Mouse (Mus musculus) heart, postnatal 36 days (tissue): Measurements from ENCODE around the gene Rlf. TPM values are rescaled to one million over a fixed set of nuclear protein-coding genes. Genes with fewer than 3 reads are reported as not detected.
A peak's percentile ranks its signal among the peaks of the same experiment; 100 is the strongest.

ENCODE experiments used
- DNase-seq, 2 experiments: peaks; one replicate each; pipeline ENCODE4 v3.0.0; 2021 to 2022
- intact Hi-C: fragments of 180-260 bp; cut with DNase I; formaldehyde crosslinking; loops from one replicate; pipeline ENCODE4 v1.15.1; 2025
- total RNA-seq, 2 experiments: library from RNA; stranded (reverse); gene quantifications; 2 replicates each; pipeline ENCODE4 v1.2.3; 2021

Rlf gene
- total RNA-seq = 10 to 100 TPM; 10.7 to 11.2 TPM

DNA sequence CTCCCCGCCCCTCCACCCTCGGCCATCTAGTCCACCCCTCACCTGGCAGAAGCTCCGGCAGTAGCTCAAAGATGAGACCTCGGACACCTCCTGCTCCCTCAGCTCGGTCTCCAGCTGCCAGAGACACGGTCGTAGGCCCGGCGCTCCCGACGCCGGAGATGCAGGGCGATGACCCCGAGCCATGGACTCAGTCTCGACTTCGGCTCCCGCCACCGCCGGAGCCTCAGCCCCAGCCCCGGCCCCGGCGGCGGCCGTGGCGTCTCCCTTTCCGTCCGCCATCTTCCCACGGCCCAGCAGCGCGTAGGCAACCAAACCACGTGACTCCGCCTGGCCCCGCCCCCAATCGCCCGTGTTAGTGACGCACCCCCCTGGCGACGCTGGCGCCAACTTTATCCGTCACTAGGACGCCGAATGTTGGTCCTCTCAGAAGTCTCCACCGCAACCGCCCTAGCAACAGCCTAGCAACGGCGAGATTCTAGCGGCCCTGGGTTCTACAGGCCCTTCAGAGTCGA lies at the start of gene Rlf:
TSS of gene Rlf (minus strand) at position 292 of the 512 bp plus-strand sequence.
- intact Hi-C loops = loop anchor here (5.0 to 10.0 kb wide), 3 partner anchors 118 to 290 kb away; partner anchors contain the start of genes Exo5, Smap2 and Zmpste24
- DNase-seq = peak; percentile 99 to 100

DNA sequence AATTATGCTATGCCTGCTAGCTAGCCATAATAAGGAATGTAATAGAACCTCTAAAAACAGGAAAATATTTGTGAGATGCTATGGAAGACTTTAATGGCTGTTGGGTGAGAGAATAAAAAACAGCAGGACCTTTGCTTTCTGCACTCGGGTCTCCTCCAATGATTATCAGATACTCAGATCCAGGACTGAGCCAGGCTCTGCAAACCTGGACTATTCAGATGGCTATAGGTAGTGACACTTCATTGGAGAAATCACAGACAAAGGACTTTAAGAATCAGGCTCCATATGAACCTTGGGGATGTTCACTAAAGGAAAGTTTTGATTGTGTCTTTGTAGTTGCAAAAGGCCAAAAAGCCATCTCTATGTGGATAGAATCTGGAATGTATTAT lies 26.7 kb upstream of the Rlf start:
- intact Hi-C loops = loop anchor here (5.0 kb wide), 1 partner anchor 1741 kb away; no protein-coding TSS in a partner anchor
- DNase-seq = no peak

DNA sequence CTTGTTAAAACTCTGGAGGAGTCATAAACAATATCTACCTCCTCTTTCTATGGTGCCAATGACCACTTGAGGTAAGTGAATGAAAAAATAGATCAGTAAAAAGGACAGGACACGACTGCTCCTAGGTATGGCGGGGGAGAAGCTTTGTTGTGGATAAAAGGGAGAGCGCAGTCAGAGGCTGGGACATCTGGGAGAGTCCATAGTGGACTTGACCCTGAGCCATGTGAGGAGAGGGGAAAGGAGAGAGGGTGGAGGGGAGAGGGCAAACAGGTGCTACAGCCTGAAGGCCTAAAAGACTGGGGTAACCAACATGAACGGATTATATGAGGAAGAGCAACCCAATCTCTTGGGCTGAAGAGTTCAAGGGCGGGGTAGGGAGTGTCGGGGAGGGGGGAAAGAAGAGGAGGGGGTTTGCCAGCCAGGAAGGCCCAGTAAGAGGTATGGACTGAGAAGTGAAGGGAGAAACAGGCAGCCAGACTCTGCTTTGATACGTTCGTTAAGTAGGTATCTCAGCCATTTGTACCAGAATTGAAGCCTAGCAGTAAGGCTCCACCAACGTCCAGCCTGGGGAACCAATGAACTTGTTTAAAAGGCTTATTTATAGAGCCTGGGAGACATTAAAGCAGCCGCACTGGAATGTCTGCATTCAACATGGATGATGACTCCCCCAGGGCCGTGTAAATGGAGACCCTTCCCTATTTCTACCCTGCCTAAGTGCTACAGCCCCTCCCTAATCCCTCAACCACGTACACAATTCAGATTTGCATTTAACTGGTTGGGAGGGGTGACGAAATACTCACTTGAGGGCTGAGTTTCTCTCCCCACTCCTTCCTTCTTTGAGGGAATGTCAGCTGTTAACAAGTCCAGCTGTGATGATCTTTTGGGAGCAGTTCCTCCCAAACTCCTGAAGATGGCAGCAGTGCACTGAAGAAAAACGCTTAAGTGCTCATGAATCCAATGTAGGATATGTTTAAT lies 26.0 kb upstream of the Rlf start:
- DNase-seq = no peak
- intact Hi-C loops = loop anchor here (5.0 kb wide), 1 partner anchor 1741 kb away; no protein-coding TSS in a partner anchor

DNA sequence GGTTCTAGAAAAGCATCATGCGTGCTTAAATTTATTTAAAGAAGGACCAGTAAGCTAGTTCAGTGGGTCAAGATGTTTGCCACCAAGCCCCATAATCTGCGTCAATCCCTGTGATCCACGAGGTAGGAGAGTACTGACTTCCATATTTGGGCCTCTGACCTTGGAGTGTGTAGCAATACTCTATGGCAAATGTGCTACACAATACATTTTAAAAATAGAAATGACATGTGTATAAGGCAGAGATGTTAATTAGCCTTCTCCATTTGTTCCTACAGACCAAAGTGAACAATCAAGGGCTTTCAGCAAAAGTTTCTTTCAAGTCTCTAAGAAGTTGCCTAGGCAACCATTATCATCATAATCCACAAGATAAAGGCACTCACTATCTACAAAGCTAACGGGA lies 25.0 kb upstream of the Rlf start:
- DNase-seq = no peak
- intact Hi-C loops = loop anchor here (5.0 kb wide), 1 partner anchor 1742 kb away; no protein-coding TSS in a partner anchor

DNA sequence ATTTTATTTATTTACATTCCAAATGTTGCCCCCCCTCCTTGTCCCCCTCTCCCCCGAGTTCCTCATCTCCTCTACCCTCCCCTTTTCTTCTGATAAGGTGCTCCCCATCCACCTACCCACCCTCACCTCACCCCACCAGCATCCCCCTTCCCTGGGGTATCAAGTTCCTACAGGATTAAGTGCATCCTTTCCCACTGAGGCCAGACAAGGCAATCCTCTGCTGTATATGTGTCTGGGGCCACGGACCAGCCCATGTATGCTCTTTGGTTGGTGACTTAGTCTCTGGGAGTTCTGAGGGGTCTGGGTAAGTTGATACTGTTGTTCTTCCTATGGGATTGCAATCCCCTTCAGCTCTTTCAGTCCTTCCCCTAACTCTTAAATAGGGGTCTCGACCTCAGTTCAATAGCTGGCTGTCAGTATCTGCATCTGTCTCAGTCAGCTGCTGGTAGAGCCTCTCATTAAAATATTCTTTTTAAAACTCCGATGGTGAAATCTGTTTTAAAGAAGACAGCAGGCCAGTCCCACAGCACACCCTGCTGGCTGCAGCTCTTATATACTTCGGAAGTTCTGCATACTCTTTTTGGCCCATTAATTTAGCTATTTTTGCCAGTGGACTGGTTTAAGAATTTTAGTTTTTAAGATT lies 17.0 kb upstream of the Rlf start:
- DNase-seq = peak in 1 of 2 experiments; percentile 41
- intact Hi-C loops = loop anchor here (2.0 to 5.0 kb wide), 3 partner anchors 135 to 245 kb away; partner anchors contain the start of gene Zmpste24

DNA sequence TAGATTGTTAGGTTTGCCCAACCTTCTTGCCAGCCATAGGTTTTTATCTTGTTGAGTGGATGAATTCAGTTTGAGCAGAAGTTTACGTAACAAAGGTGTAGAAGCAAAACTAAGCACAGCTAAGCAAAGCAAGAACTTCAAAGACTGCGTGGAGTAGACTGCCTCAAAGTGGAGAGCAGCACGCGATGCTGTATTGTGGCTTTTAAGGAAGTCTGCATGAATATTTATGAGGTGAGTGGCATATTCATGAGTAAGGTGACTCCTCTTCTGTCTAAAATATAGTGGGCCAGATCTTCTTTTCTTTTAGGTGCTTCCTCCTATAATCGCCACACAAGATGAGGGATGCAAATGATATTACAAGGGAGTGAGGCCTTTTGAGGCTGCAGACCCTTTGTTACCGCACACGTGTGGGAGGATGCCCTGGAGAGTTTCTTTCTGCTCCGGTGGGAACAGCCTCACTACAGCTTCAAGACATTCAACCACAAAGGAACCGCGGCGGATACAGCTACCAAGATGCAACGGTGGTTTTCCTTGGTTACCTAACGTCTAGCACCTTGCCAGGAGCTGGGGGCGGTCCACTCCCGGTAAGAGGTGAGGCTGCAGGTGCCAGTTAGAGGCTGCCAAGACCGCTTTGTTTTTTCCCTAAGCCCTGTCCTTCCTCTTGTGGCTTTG lies 16.2 kb upstream of the Rlf start:
- DNase-seq = no peak
- intact Hi-C loops = loop anchor here (5.0 kb wide), 1 partner anchor 134 kb away; the partner anchor contains the start of gene Zmpste24

DNA sequence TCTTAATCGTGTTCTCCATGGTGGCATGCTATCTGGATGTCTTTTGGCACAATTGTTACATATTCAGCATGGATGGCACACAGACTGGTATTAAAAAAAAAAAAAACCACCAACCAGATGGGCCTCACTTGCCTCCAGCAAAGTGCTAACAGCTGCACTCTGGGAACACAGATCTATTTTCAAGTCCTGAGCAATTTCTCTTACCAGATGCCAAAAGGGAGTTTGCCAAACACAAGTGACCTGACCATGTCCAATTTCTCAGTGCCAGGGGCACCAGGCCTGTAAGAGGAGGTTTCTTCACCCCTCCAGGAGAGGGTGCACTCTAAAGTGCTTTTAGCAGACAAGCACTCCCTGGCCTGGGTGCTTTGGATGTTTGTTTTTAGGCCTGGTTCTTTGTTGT lies 12.2 kb upstream of the Rlf start:
- no peak for DNase-seq
- intact Hi-C loops = no loop called here

DNA sequence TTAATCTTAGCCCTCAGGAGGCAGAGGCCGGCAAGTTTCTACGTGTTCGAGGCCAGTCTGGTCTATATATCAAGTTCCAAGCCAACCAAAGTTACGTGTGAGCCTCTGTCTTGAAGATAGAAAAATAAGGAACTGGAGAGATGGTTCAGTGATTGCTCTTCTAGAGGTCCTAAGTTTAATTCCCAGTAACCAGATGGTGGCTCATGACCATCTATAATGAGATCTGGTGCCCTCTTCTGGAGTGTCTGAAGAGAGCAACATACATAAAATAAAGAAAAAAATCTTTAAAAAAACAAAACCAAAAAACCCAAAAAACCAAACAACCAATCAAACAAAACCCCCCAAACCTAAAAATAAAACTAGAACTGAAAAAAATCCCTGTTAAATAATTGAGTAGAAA lies 10.3 kb upstream of the Rlf start:
- no peak for DNase-seq
- intact Hi-C loops = no loop called here

DNA sequence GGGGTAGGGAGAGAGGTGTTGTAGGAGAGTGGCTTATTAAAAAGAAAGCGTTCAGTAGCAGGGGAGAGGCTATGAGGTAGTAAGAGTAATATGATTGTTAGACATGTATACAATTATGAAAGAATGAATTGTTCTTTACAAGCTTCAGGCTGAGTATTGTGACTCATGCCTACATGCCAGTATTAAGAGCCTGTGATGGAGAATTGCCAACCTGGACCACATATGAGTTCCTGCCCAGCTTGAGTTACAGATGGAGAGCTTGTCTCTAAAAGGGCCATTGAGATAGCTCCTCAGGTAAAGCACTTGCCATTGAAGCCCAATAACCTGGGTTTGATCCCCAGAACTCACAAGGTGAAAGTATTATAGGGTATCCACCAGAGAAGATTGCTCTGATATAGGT lies 8.3 kb upstream of the Rlf start:
- intact Hi-C loops = no loop called here
- no peak for DNase-seq

DNA sequence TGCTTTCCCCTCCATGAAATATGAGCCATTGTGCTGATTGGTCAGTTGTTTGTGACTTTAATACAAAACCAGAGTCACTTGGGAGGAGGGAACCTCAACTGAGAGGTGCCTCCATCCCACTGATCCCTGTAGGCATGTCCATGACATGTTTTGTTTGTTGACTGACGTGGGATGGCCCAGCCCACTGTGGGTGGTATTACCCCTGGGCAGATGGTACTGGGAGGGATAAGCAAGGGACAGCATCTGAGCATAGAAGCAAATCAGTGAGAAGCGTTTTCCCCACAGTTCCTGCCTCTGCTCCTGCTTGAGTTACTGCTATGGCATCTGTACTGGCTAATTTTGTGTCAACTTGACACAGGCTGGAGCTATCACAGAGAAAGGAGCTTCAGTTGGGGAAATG lies 1.3 kb upstream of the Rlf start:
- DNase-seq = no peak
- intact Hi-C loops = loop anchor here (5.0 to 10.0 kb wide), 3 partner anchors 119 to 291 kb away; partner anchors contain the start of genes Exo5, Smap2 and Zmpste24

DNA sequence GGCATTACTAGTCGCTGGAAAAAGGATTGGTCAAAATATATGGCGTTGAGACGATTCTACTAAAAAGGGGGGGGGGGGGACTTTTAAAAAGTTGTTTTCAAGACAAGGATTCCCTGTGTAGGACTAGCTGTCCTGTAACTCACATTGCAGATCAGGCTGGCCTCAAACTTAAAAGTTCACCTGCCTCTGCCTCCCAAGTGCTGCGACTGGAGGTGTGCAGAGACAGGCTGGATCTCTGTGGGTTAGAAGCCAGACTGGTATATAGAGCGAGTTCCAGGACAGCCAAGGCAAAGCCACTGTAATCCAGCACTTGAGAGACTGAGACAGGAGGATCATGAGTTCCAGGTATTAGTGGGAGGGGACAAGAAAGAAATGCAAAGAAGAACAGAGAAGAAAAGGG lies 605 bp upstream of the Rlf start:
- no peak for DNase-seq
- intact Hi-C loops = loop anchor here (5.0 to 10.0 kb wide), 3 partner anchors 118 to 291 kb away; partner anchors contain the start of genes Exo5, Smap2 and Zmpste24

DNA sequence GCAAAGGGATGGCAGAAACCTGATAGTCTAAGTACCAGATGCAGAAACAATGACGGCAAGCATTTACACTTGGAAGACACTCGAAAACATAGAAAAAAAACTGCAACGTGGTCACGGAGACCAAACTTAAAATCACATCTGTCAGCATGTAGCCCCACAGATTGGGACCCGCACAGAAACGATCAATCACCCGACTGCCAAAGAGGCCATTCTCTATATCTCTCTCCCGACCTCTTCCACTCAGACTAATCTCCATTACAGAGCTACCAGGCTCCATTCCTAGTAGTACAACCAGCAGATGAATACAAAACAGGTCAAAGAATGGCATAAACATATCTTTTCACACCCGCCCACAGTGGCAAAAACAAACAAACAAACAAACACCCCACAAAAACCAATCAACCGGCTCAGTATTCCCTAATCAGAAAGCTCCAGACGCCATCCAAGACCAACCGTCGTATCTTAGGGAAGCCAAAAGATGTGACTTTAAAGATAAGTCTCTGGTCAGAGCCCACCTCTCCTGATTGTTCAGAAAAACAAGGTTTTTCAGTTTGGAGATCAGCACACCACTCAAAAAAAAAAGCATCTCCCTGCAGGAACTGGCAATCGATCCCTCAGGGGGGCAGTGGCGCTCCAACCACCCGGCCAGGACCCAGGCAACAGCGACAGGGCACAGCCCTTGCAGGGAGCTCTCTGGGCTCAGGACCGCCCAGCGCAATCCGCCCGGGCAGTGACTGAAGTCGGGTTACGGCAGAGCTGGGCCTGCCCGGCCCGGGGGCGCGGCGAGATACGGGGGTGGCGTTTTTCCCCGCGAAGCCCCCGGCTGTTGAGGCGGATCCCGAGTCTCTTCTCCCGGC lies 720 bp downstream of the Rlf start:
- DNase-seq = peak in 1 of 2 experiments; percentile 49
- intact Hi-C loops = loop anchor here (10.0 kb wide), 1 partner anchor 289 kb away; the partner anchor contains the start of gene Exo5

DNA sequence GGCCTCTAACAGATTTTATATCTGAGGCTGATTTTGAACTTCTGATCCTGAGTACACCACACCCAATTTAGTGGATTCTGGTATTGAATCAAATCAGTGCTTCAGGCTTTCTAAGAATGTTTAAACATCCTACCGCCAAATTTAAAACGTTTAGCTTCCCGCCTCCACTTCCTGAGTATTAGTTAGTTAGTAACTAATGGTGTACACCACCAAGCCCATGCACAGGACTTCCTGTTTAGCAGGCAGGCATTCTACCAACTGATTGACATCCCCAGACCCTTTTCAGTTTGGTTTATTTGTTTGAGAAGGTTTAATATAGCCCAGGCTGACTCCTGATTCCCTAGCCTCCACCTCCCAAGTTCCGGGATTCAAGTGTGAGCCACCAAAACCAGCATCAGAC lies 6.0 kb downstream of the Rlf start:
- intact Hi-C loops = no loop called here
- no peak for DNase-seq

DNA sequence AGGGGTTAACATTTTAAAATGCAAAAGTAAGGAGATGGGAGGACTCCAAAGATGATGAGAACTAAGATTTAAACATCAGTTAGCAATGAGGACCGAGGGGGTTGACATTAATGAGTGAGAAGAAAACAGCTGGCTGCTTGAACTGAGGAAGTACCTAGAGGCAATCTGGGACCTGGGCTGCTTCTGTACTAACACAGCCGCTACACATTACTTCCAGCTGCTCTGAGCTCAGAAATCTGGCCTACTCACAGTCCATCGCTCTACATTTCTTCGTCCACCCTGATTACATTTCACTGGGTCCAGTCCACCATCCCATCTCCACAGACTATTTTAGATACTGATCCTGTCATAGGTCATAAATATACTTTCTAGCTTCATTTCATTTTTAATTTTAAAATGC lies 17.0 kb downstream of the Rlf start:
- intact Hi-C loops = no loop called here
- no peak for DNase-seq

DNA sequence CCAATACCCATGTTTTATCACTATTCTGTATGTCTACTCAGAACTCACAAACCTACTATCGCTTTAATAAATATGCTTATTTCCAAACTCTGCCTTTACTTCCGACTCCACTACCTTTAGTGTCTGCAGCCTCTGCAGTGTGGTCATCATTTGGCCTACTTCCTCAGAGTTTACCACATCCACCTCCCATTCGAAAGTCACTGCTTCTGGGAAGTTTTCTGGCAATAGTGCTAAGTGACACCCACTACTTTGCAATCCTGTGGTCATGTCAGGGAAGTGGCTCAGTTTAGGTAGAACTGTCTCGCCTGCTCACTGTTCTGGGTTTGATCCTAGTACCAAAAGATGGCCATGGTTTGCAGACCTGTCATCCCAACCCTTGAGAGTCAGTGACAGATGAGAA lies 17.9 kb downstream of the Rlf start:
- intact Hi-C loops = no loop called here
- DNase-seq = no peak

DNA sequence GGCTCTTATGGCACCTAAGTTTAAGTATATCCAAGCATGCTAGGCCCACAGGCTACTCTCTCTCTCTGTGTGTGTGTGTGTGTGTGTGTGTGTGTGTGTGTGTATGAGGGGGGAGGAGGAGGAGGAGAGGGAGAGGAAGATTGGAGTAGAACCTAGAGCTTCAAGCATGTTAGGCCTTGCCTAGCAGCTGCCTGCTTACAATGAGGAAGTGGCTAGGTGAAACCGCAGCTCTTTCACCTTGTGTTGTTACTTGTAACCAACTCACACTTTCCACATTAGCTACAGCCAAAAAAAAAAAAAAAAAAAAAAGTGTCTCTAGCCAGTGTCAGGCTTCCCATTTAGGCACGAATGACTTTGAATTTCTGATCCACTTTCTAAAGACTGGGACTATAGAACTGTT lies 18.7 kb downstream of the Rlf start:
- DNase-seq = no peak
- intact Hi-C loops = no loop called here

DNA sequence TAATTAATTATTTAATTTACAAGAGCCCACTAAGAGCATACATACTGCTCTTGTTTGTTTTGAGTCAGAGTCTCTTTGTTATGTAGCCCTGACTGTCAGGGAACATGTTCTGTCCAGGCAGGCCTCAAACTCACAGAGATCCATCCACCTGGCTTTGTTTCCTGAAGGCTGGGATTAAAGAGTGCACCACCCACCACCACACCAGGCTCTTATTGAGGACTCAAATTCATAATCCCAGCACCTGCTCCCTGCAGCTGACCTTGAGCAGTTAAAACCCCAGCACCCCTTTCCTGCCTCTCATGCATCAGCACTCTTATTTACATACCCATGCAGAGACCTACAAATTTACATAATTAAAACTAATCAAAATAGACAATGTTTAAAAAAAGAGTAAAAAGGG lies 20.1 kb downstream of the Rlf start:
- no peak for DNase-seq
- intact Hi-C loops = no loop called here

DNA sequence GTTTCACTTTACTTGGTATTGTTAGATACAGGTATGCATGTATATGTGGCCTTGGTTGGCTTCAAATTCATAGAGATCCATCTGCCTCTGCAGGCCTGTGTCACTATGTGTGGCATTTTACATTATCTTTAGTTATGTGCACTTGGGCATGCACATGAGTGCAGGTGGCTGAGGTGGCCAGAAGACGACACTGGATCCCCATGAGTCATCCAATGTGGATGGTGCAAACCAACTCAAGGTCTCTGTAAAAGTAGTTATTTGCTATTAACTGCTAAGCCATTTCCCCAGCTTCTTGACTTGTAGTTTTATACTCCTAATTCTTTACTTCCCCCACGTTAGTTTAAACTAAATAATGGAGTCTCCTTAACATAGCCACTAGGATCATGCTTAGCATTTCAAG lies 22.6 kb downstream of the Rlf start:
- intact Hi-C loops = no loop called here
- DNase-seq = no peak

DNA sequence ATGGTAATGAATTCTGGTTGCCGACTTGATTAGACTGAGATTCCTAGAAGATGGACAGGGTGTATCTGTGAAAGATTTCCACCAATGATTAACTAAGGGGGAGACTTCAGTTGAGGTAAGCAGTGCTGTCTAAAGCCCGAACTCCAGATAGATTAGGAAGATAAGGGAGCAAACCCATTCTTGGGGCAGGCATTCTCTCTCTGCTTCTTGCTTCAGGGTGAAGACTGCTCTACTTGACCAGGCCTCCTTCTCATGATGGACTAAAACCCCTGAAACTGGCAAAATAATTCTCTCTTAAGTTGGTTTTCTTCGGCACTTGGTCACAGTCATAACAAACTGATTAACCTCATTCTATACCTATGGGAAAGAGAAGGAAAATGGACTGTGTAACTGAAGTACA lies 25.5 kb downstream of the Rlf start:
- intact Hi-C loops = no loop called here
- no peak for DNase-seq
